Mouse (Mus musculus): ENCODE data around the gene Taf6l. TPM values are rescaled to one million over a fixed set of nuclear protein-coding genes. Genes with fewer than 3 reads are reported as not detected.

Gene Taf6l
- polyA plus RNA-seq, 1 experiment, result 33.7 TPM

GRCm38 (mm10) chr19:8765562-8765961 is 20.7 kb downstream of the Taf6l start:
- H3K4me3 ChIP-seq (replicated peaks), result peak overlapping the region; percentile 46
- peaks cover 97% of the 10 kb centered on the region for H3K36me3 ChIP-seq (replicated peaks; ENCODE audit: low read length)
- TF ChIP-seq GATA1 (IDR thresholded peaks at IDR 0.05; ENCODE audit: borderline replicate concordance, low read length), result no peak
- no peak for TF ChIP-seq FLI1 (IDR thresholded peaks at IDR 0.05; ENCODE audit: low read length)
- H3K4me1 ChIP-seq, result peaks cover 12% of the 10 kb centered on the region
- peaks cover 15% of the 10 kb centered on the region for H3K9me3 ChIP-seq
- H3K27me3 ChIP-seq (replicated peaks), result no peaks in the 10 kb centered on the region

DNA sequence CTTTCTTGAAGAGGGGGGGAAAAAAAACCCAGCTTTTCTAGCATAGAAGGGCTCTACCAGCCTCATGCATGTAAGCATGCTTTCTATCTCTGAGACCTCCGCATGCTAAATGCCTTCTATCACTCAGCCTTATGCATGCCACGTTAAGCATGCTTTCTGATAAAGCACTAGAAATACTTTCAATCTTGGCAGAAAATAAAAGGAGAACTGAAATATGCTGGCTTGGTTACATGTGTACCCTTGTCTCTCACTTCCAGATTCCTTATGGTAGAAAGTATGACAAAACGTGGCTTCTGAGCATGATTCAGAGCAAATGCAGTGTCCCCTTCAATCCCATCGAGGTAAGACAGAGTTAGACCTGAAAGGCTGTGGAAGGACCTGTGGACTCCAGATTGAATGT is 22.9 kb downstream of the Taf6l start:
- H3K4me1 ChIP-seq, result peaks cover 19% of the 10 kb centered on the region
- peaks cover 15% of the 10 kb centered on the region for H3K9me3 ChIP-seq
- TF ChIP-seq GATA1 (IDR thresholded peaks at IDR 0.05; ENCODE audit: borderline replicate concordance, low read length), result no peak
- no peak for TF ChIP-seq FLI1 (IDR thresholded peaks at IDR 0.05; ENCODE audit: low read length)
- no peak overlapping the region for H3K4me3 ChIP-seq (replicated peaks)
- no peaks in the 10 kb centered on the region for H3K27me3 ChIP-seq (replicated peaks)
- peaks cover 77% of the 10 kb centered on the region for H3K36me3 ChIP-seq (replicated peaks; ENCODE audit: low read length)

GRCm38 (mm10) chr19:8760757-8761156 is 25.5 kb downstream of the Taf6l start:
- Histone ChIP-seq H3K4me1 (peaks cover 26% of the 10 kb centered on the region), H3K27me3 (replicated peaks) (no peaks in the 10 kb centered on the region), H3K4me3 (replicated peaks) (no peak overlapping the region), H3K9me3 (peaks cover 14% of the 10 kb centered on the region), H3K36me3 (replicated peaks; ENCODE audit: low read length) (peaks cover 54% of the 10 kb centered on the region)
- no peak for TF ChIP-seq GATA1 (IDR thresholded peaks at IDR 0.05; ENCODE audit: borderline replicate concordance, low read length)
- TF ChIP-seq FLI1 (IDR thresholded peaks at IDR 0.05; ENCODE audit: low read length), result no peak

DNA sequence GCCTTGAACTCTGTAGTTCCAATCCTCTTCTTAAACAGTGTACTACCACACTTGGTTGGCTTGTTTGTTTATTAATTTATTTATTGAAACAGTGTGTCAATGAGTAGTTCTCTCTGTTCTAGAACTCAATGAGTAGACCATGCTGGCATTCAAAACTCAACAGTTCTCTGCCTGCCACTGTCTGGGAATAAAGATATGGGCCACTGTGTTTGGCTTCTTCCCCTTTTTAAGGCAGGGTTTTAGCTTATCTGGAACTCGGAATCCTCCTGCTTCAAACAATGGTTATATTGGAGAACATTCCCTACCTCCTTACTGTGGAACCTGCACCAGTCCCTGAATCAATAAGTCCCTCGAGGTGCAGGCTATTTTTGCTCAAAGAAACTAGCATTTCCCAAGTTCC is 27.3 kb downstream of the Taf6l start:
- TF ChIP-seq GATA1 (IDR thresholded peaks at IDR 0.05; ENCODE audit: borderline replicate concordance, low read length) (no peak), FLI1 (IDR thresholded peaks at IDR 0.05; ENCODE audit: low read length) (no peak)
- Histone ChIP-seq H3K27me3 (replicated peaks) (no peaks in the 10 kb centered on the region), H3K4me1 (peaks cover 38% of the 10 kb centered on the region), H3K9me3 (no peaks in the 10 kb centered on the region), H3K36me3 (replicated peaks; ENCODE audit: low read length) (peaks cover 54% of the 10 kb centered on the region), H3K4me3 (replicated peaks) (peak overlapping the region; percentile 74)

DNA sequence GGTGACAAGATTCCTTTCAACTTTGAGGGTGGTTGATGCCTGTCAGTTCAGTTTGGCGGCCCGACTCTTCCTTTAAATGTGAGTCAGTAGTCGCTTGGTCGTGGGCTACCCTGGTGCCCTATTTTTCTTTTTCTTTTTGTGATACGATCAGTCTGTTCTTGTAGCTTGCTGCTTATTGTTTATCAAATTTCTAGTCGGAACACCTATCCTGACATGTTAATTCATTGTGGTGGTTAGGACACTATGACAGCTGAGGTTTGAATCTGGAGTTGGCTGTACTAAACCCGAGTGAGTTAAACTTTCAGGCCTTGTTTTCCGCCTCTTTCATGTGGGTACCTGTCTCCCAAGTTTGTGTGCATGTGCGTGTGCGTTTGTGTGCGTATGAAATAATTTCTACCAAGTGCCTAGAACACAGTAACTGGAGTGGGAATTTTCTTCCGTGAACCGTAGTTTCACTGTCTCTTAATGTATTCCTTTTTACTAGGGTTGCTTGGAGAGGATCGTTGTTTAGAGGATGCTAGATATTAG is 28.7 kb downstream of the Taf6l start:
- no peaks in the 10 kb centered on the region for H3K9me3 ChIP-seq
- no peak for TF ChIP-seq FLI1 (IDR thresholded peaks at IDR 0.05; ENCODE audit: low read length)
- TF ChIP-seq GATA1 (IDR thresholded peaks at IDR 0.05; ENCODE audit: borderline replicate concordance, low read length), result no peak
- peaks cover 54% of the 10 kb centered on the region for H3K36me3 ChIP-seq (replicated peaks; ENCODE audit: low read length)

DNA sequence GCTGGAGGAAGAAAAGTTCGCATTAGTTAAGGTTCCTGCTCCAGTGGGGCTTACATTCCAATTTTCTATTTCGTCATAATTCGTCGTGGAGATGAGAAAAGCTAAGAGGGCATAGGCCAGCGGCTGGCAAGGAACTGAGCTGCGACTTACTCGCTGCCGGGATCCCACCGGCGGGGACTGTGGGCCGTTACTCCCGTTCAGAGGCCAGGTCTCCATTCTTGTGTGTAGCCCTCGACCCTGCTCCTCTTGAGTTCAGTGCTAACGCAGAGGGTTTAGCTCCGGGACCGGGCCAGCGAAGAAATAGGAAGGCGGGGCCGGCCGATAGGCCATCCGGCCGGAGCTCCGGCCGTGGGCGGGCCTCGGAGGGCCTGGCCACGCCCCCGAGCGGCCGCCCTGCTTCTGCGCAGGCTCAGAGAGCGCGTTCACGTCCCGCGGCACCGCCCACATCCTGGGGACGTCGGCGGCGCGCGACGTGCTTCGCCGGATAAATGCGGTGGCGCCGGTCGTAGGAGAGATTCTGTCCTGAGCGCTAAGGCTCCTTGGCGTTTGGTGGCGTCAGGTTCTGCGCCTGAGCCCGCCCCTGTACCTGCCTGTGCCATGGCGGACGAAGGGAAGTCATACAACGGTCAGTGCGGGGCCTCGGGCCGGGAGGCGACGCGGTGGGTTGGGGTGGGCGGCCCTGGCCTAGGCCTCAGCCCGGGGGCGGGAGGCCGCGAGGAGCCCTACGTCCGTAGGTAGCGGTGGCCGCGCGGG is 29.4 kb downstream of the Taf6l start, which contains the start of gene Nxf1:
Gene Nxf1, plus strand, starts transcription at position 439 of the 753 bp plus-strand sequence.
- peaks cover 54% of the 10 kb centered on the region for H3K36me3 ChIP-seq (replicated peaks; ENCODE audit: low read length)
- no peaks in the 10 kb centered on the region for H3K9me3 ChIP-seq
- peaks cover 38% of the 10 kb centered on the region for H3K4me1 ChIP-seq
- H3K4me3 ChIP-seq (replicated peaks), result peak within 1 kb of the TSS; percentile 98
- no peaks in the 10 kb centered on the region for H3K27me3 ChIP-seq (replicated peaks)
- TF ChIP-seq GATA1 (IDR thresholded peaks at IDR 0.05; ENCODE audit: borderline replicate concordance, low read length) (no peak), FLI1 (IDR thresholded peaks at IDR 0.05; ENCODE audit: low read length) (no peak)

More for the DNA sequence above, 28.7 kb downstream of the Taf6l start:
- no peaks in the 10 kb centered on the region for H3K27me3 ChIP-seq (replicated peaks)
- H3K4me1 ChIP-seq, result peaks cover 38% of the 10 kb centered on the region
- H3K4me3 ChIP-seq (replicated peaks), result peak overlapping the region; percentile 98

DNA sequence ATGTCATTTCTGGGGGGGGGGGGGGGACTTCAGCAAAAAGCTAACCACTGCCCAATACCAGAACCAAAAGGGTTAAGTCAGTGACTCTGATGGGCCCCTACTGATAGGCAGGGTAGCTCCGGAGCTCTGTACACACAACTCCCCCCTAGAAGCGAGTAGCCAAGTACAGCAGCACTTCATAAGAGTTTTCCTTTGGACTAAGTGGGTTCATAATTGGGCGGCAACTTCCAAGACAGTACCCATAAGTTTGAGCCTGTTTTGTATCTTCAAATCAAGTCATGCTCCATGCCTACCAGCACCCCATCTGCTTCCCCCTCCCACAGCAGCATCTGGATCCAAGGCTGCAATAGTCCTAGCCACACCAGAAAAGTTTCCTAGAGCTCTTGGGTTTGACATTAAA is 30.6 kb downstream of the Taf6l start:
- H3K27me3 ChIP-seq (replicated peaks), result no peaks in the 10 kb centered on the region
- peaks cover 31% of the 10 kb centered on the region for H3K4me1 ChIP-seq
- no peaks in the 10 kb centered on the region for H3K9me3 ChIP-seq
- peak overlapping the region; percentile 98 for H3K4me3 ChIP-seq (replicated peaks)
- peaks cover 55% of the 10 kb centered on the region for H3K36me3 ChIP-seq (replicated peaks; ENCODE audit: low read length)
- TF ChIP-seq FLI1 (IDR thresholded peaks at IDR 0.05; ENCODE audit: low read length) (no peak), GATA1 (IDR thresholded peaks at IDR 0.05; ENCODE audit: borderline replicate concordance, low read length) (no peak)

DNA sequence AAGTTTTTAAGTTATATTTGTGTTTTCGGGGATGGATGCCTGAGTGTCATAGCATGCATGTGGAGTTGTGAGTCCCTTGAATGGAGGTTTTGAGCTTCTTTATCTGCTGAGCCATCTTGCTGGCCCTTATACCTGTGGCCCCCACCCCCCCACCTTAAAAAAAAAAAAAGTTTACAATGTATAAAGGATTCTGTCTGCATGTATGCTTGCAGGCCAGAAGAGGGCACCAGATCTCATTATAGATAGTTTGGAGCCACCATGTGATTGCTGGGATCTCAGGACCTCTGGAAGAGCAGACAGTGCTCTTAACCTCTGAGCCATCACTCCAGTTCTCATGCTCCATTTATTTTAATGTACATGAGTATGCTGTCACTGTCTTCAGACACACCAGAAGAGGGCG is 38.8 kb downstream of the Taf6l start:
- Histone ChIP-seq H3K27me3 (replicated peaks) (no peaks in the 10 kb centered on the region), H3K9me3 (no peaks in the 10 kb centered on the region), H3K4me3 (replicated peaks) (no peak overlapping the region), H3K4me1 (peaks cover 20% of the 10 kb centered on the region), H3K36me3 (replicated peaks; ENCODE audit: low read length) (peaks cover 95% of the 10 kb centered on the region)
- TF ChIP-seq GATA1 (IDR thresholded peaks at IDR 0.05; ENCODE audit: borderline replicate concordance, low read length), result no peak
- TF ChIP-seq FLI1 (IDR thresholded peaks at IDR 0.05; ENCODE audit: low read length), result no peak

DNA sequence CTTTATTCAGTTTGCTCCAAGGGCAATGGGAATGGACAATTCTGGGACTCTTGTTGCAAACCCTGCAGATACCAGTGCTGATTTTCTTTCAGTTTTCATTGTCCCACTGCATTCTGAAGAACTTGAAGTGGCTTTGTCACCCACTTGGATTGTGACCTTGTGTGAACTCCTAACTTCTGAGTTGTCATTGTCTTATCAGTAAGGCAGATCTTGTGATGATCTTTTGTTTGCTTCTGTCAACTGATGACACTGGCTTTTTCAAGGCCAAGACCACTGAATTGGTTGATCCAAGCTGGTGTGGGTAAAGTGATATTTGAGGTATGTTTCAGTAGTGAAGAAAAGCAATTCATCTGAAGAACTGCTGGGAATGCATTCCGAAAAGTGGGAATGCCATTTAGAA is 40.8 kb downstream of the Taf6l start:
- H3K4me1 ChIP-seq, result peaks cover 30% of the 10 kb centered on the region
- no peak overlapping the region for H3K4me3 ChIP-seq (replicated peaks)
- H3K9me3 ChIP-seq, result no peaks in the 10 kb centered on the region
- no peaks in the 10 kb centered on the region for H3K27me3 ChIP-seq (replicated peaks)
- H3K36me3 ChIP-seq (replicated peaks; ENCODE audit: low read length), result peaks cover 82% of the 10 kb centered on the region
- peak; percentile 36; the same call in 1 of the 3 replicates for TF ChIP-seq GATA1 (IDR thresholded peaks at IDR 0.05; ENCODE audit: borderline replicate concordance, low read length)
- TF ChIP-seq FLI1 (IDR thresholded peaks at IDR 0.05; ENCODE audit: low read length), result no peak

- peaks cover 41% of the 10 kb centered on the region for H3K4me1 ChIP-seq
- peaks cover 82% of the 10 kb centered on the region for H3K36me3 ChIP-seq (replicated peaks; ENCODE audit: low read length)
These were observed 44.0 kb downstream of the Taf6l start for GRCm38 (mm10) chr19:8742176-8742575.

More at GRCm38 (mm10) chr19:8742176-8742575, 44.0 kb downstream of the Taf6l start:
- peak overlapping the region; percentile 99 for H3K4me3 ChIP-seq (replicated peaks)
- TF ChIP-seq FLI1 (IDR thresholded peaks at IDR 0.05; ENCODE audit: low read length) (no peak), GATA1 (IDR thresholded peaks at IDR 0.05; ENCODE audit: borderline replicate concordance, low read length) (no peak)
- H3K27me3 ChIP-seq (replicated peaks), result no peaks in the 10 kb centered on the region
- no peaks in the 10 kb centered on the region for H3K9me3 ChIP-seq
